Mouse (Mus musculus) midbrain, embryonic 15.5 days (tissue): ENCODE data around the gene Gm13279. TPM values are rescaled to one million over a fixed set of nuclear protein-coding genes. Genes with fewer than 3 reads are reported as not detected.
A peak's percentile ranks its signal among the peaks of the same experiment; 100 is the strongest.
"Not testable (repeated sequence)": the region's sequence is repeated elsewhere in the genome, so short reads cannot be mapped to it uniquely, and the experiment has no call there.

ENCODE experiments used
- ATAC-seq: fragments of 200-750 bp; cut with Nextera tagmentation; replicated peaks from 2 replicates; pipeline ENCODE4 v1.8.0; 2017; ENCODE audit warnings: moderate TSS enrichment
- H3K27ac ChIP-seq: fragments of 300-500 bp; sonication (generic); 2 replicates; pipeline ENCODE4 v1.5.1; 2015; ENCODE audit warnings: mild to moderate bottlenecking, inconsistent platforms
- H3K27me3 ChIP-seq: fragments of 300-500 bp; sonication (generic); replicated peaks from 2 replicates; pipeline ENCODE4 v1.6.1; 2015; ENCODE audit warnings: inconsistent platforms
- H3K36me3 ChIP-seq: fragments of 300-500 bp; sonication (generic); replicated peaks from 2 replicates; pipeline ENCODE4 v1.6.1; 2015; ENCODE audit warnings: inconsistent platforms
- H3K4me1 ChIP-seq: fragments of 300-500 bp; sonication (generic); 2 replicates; pipeline ENCODE4 v1.6.1; 2015; ENCODE audit warnings: inconsistent platforms
- H3K4me2 ChIP-seq: fragments of 300-500 bp; sonication (generic); 2 replicates; pipeline ENCODE4 v1.6.1; 2015; ENCODE audit warnings: inconsistent platforms, mild to moderate bottlenecking, moderate library complexity
- H3K4me3 ChIP-seq: fragments of 300-500 bp; sonication (generic); 2 replicates; pipeline ENCODE4 v1.5.1; 2015; ENCODE audit warnings: mild to moderate bottlenecking, inconsistent platforms
- H3K9ac ChIP-seq: fragments of 300-500 bp; sonication (generic); 2 replicates; pipeline ENCODE4 v1.6.1; 2015; ENCODE audit warnings: mild to moderate bottlenecking, inconsistent platforms
- H3K9me3 ChIP-seq: fragments of 300-500 bp; sonication (generic); 2 replicates; pipeline ENCODE4 v1.6.1; 2016; ENCODE audit warnings: inconsistent platforms
- WGBS: fragments of 180-500 bp; shearing (Covaris S2); methylation state at CpG from one replicate; pipeline ENCODE4 v1.1.7; 2015; ENCODE audit warnings: mixed read lengths; 5-methylcytosine and 5-hydroxymethylcytosine counted together
- polyA plus RNA-seq: library from polyadenylated mRNA; unstranded; fragments of >200 nt; fragmentation: Nextera tagmentation; extraction: Ambion mirVana; gene quantifications from 2 replicates; pipeline ENCODE4 v1.2.1, GENCODE M21; 2015

The Gm13279 gene
- polyA plus RNA-seq, 1 experiment from 2014 or later: not detected

DNA sequence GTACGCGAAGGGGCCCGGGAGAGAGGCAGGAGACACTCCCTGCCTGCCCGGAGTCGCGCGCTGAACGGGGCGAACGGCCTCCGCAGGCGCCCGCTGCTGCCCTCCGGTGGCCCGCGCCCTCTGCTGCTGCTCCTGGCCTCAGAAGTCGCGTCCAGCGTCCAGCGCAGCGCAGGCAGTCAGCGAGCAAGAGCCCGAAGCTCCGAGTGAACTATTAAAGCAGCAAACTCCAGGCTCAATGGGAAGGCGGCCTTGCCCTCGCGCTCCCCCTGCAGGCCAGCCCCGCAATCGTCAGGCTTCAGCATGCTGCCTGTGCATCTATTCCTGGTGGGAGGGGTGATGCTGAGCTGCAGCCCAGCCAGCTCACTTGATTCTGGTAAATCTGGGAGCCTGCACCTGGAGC, 20.6 kb upstream of the Gm13279 start, which contains the start of gene Gm13289:
Gm13289 (plus strand) TSS at position 301 of the 400 bp plus-strand sequence.
- not testable (repeated sequence) for H3K4me2 ChIP-seq, H3K36me3 ChIP-seq, H3K4me1 ChIP-seq, H3K4me3 ChIP-seq, H3K27me3 ChIP-seq, H3K9me3 ChIP-seq, H3K9ac ChIP-seq, H3K27ac ChIP-seq, ATAC-seq
- WGBS: no CpG with 5 or more reads among the region's 29 CpGs

DNA sequence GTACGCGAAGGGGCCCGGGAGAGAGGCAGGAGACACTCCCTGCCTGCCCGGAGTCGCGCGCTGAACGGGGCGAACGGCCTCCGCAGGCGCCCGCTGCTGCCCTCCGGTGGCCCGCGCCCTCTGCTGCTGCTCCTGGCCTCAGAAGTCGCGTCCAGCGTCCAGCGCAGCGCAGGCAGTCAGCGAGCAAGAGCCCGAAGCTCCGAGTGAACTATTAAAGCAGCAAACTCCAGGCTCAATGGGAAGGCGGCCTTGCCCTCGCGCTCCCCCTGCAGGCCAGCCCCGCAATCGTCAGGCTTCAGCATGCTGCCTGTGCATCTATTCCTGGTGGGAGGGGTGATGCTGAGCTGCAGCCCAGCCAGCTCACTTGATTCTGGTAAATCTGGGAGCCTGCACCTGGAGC, 17.6 kb upstream of the Gm13279 start, which contains the start of gene Gm13272:
Gm13272 (plus strand) TSS at position 301 of the 400 bp plus-strand sequence.
- H3K4me1 ChIP-seq, ATAC-seq, H3K9me3 ChIP-seq, H3K9ac ChIP-seq, H3K4me3 ChIP-seq, H3K4me2 ChIP-seq, H3K27ac ChIP-seq, H3K36me3 ChIP-seq, H3K27me3 ChIP-seq: not testable (repeated sequence)
- no CpG with 5 or more reads among the region's 29 CpGs for WGBS

DNA sequence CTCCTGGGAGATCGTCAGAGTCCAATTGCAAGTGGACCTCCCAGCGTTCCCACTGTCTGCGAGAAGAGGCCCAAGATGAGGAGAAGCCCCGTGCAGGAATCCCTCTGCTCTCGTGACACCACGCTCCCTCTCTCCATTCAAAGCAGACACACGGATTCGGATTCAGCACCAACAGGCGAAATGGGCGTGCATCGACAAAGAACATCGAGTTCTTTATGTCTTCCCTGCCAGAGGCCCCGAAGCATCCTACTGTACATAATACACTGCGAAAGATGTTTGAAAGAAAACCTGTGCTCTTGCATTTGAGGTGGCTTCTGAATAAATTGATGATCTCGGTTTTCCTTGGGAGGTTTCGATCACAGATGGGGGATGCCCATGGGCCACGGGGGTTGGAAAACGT, 16.9 kb upstream of the Gm13279 start:
- H3K27ac ChIP-seq, H3K36me3 ChIP-seq, H3K27me3 ChIP-seq, H3K4me1 ChIP-seq, ATAC-seq, H3K9ac ChIP-seq, H3K4me2 ChIP-seq, H3K9me3 ChIP-seq, H3K4me3 ChIP-seq: not testable (repeated sequence)
- WGBS: 52% methylated on average over 16 of the region's 18 CpGs

DNA sequence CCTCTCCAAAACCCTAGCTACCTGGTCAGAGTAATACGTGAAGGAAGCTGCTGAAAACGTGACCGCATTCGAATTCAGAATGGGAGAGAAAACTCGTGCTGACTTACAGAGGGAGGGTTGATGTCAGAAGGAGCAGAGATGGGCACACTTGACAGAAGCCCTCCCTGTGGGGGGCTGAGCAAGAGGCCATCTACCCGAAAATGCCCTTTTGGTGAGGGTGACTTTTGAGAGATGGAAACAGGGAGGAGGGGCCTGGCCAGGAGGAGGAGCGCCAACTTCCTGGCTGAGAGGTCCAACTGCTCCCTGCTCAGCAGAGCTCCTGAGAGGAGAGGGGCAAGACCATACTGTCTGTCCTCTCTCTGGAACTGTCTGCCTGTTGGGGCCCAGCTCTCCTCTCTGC, 15.4 kb upstream of the Gm13279 start, which contains the start of gene Ifnz:
Ifnz (plus strand) TSS at position 301 of the 400 bp plus-strand sequence.
- not testable (repeated sequence) for H3K9me3 ChIP-seq, H3K27me3 ChIP-seq, H3K9ac ChIP-seq, H3K4me3 ChIP-seq, H3K27ac ChIP-seq, H3K36me3 ChIP-seq, H3K4me1 ChIP-seq, ATAC-seq
- 19% methylated on average over 4 of the region's 7 CpGs for WGBS
- H3K4me2 ChIP-seq: peak within 1 kb of the TSS; percentile 45

DNA sequence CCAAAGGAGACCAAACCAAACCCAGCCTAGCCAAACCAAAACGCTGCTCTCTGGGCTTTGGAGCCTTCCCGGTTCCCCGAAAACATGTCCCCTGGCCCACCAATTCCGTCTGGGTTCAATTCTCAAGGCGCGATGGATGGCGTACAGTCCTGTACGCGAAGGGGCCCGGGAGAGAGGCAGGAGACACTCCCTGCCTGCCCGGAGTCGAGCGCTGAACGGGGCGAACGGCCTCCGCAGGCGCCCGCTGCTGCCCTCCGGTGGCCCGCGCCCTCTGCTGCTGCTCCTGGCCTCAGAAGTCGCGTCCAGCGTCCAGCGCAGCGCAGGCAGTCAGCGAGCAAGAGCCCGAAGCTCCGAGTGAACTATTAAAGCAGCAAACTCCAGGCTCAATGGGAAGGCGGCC, 14.9 kb upstream of the Gm13279 start:
- H3K4me3 ChIP-seq, H3K36me3 ChIP-seq, ATAC-seq, H3K9me3 ChIP-seq, H3K27me3 ChIP-seq, H3K27ac ChIP-seq, H3K9ac ChIP-seq, H3K4me1 ChIP-seq: not testable (repeated sequence)
- H3K4me2 ChIP-seq: peak overlapping the region; percentile 45
- 0% methylated on average over 15 of the region's 31 CpGs for WGBS

DNA sequence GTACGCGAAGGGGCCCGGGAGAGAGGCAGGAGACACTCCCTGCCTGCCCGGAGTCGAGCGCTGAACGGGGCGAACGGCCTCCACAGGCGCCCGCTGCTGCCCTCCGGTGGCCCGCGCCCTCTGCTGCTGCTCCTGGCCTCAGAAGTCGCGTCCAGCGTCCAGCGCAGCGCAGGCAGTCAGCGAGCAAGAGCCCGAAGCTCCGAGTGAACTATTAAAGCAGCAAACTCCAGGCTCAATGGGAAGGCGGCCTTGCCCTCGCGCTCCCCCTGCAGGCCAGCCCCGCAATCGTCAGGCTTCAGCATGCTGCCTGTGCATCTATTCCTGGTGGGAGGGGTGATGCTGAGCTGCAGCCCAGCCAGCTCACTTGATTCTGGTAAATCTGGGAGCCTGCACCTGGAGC, 11.8 kb upstream of the Gm13279 start, which contains the start of gene Gm13276:
Gm13276 (plus strand) TSS at position 301 of the 400 bp plus-strand sequence.
- H3K27ac ChIP-seq, H3K4me1 ChIP-seq, H3K9me3 ChIP-seq, ATAC-seq, H3K27me3 ChIP-seq, H3K9ac ChIP-seq, H3K36me3 ChIP-seq, H3K4me2 ChIP-seq, H3K4me3 ChIP-seq: not testable (repeated sequence)
- WGBS: no CpG with 5 or more reads among the region's 27 CpGs

DNA sequence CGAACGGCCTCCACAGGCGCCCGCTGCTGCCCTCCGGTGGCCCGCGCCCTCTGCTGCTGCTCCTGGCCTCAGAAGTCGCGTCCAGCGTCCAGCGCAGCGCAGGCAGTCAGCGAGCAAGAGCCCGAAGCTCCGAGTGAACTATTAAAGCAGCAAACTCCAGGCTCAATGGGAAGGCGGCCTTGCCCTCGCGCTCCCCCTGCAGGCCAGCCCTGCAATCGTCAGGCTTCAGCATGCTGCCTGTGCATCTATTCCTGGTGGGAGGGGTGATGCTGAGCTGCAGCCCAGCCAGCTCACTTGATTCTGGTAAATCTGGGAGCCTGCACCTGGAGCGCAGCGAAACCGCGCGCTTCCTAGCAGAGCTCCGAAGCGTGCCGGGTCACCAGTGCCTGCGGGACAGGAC, 8.8 kb upstream of the Gm13279 start, which contains the start of gene Gm13277:
Gm13277 (plus strand) TSS at position 231 of the 400 bp plus-strand sequence.
- ATAC-seq, H3K9me3 ChIP-seq, H3K4me2 ChIP-seq, H3K27me3 ChIP-seq, H3K4me1 ChIP-seq, H3K36me3 ChIP-seq, H3K27ac ChIP-seq, H3K9ac ChIP-seq, H3K4me3 ChIP-seq: not testable (repeated sequence)
- WGBS: 0% methylated on average over 3 of the region's 28 CpGs

DNA sequence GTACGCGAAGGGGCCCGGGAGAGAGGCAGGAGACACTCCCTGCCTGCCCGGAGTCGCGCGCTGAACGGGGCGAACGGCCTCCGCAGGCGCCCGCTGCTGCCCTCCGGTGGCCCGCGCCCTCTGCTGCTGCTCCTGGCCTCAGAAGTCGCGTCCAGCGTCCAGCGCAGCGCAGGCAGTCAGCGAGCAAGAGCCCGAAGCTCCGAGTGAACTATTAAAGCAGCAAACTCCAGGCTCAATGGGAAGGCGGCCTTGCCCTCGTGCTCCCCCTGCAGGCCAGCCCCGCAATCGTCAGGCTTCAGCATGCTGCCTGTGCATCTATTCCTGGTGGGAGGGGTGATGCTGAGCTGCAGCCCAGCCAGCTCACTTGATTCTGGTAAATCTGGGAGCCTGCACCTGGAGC, 5.9 kb upstream of the Gm13279 start, which contains the start of gene Gm13278:
Gm13278 (plus strand) TSS at position 301 of the 400 bp plus-strand sequence.
- H3K4me2 ChIP-seq, H3K27ac ChIP-seq, H3K9ac ChIP-seq, H3K9me3 ChIP-seq, H3K4me1 ChIP-seq, ATAC-seq, H3K36me3 ChIP-seq, H3K27me3 ChIP-seq, H3K4me3 ChIP-seq: not testable (repeated sequence)
- no CpG with 5 or more reads among the region's 28 CpGs for WGBS

DNA sequence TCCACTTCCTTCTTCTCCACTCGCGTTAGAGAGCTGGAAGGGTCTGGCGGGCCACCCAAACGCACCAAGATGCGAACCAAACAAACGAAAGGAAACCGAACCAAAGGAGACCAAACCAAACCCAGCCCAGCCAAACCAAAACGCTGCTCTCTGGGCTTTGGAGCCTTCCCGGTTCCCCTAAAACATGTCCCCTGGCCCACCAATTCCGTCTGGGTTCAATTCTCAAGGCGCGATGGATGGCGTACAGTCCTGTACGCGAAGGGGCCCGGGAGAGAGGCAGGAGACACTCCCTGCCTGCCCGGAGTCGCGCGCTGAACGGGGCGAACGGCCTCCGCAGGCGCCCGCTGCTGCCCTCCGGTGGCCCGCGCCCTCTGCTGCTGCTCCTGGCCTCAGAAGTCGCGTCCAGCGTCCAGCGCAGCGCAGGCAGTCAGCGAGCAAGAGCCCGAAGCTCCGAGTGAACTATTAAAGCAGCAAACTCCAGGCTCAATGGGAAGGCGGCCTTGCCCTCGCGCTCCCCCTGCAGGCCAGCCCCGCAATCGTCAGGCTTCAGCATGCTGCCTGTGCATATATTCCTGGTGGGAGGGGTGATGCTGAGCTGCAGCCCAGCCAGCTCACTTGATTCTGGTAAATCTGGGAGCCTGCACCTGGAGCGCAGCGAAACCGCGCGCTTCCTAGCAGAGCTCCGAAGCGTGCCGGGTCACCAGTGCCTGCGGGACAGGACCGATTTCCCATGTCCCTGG, 3.1 kb upstream of the Gm13279 start, which contains the start of gene Gm13275:
Gm13275 (plus strand) TSS at position 552 of the 740 bp plus-strand sequence.
- H3K4me3 ChIP-seq, H3K4me2 ChIP-seq, H3K4me1 ChIP-seq, H3K27me3 ChIP-seq, H3K27ac ChIP-seq, H3K36me3 ChIP-seq, H3K9me3 ChIP-seq, H3K9ac ChIP-seq, ATAC-seq: not testable (repeated sequence)
- WGBS: 1% methylated on average over 18 of the region's 52 CpGs

DNA sequence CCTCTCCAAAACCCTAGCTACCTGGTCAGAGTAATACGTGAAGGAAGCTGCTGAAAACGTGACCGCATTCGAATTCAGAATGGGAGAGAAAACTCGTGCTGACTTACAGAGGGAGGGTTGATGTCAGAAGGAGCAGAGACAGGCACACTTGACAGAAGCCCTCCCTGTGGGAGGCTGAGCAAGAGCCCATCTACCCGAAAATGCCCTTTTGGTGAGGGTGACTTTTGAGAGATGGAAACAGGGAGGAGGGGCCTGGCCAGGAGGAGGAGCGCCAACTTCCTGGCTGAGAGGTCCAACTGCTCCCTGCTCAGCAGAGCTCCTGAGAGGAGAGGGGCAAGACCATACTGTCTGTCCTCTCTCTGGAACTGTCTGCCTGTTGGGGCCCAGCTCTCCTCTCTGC, 2.2 kb downstream of the Gm13279 start, which contains the start of gene Gm13285:
Gm13285 (plus strand) TSS at position 301 of the 400 bp plus-strand sequence.
- H3K9ac ChIP-seq, H3K4me2 ChIP-seq, ATAC-seq, H3K27me3 ChIP-seq, H3K36me3 ChIP-seq, H3K9me3 ChIP-seq, H3K4me3 ChIP-seq, H3K4me1 ChIP-seq, H3K27ac ChIP-seq: not testable (repeated sequence)
- WGBS: 15% methylated on average over 5 of the region's 7 CpGs

DNA sequence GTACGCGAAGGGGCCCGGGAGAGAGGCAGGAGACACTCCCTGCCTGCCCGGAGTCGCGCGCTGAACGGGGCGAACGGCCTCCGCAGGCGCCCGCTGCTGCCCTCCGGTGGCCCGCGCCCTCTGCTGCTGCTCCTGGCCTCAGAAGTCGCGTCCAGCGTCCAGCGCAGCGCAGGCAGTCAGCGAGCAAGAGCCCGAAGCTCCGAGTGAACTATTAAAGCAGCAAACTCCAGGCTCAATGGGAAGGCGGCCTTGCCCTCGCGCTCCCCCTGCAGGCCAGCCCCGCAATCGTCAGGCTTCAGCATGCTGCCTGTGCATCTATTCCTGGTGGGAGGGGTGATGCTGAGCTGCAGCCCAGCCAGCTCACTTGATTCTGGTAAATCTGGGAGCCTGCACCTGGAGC, 5.8 kb downstream of the Gm13279 start, which contains the start of gene Gm13287:
Gm13287 (plus strand) TSS at position 301 of the 400 bp plus-strand sequence.
- not testable (repeated sequence) for H3K4me1 ChIP-seq, H3K4me2 ChIP-seq, H3K27ac ChIP-seq, H3K9ac ChIP-seq, H3K27me3 ChIP-seq, ATAC-seq, H3K9me3 ChIP-seq, H3K36me3 ChIP-seq, H3K4me3 ChIP-seq
- WGBS: no CpG with 5 or more reads among the region's 29 CpGs

DNA sequence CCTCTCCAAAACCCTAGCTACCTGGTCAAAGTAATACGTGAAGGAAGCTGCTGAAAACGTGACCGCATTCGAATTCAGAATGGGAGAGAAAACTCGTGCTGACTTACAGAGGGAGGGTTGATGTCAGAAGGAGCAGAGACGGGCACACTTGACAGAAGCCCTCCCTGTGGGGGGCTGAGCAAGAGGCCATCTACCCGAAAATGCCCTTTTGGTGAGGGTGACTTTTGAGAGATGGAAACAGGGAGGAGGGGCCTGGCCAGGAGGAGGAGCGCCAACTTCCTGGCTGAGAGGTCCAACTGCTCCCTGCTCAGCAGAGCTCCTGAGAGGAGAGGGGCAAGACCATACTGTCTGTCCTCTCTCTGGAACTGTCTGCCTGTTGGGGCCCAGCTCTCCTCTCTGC, 8.0 kb downstream of the Gm13279 start, which contains the start of gene Gm13288:
Gm13288 (plus strand) TSS at position 301 of the 400 bp plus-strand sequence.
- not testable (repeated sequence) for H3K36me3 ChIP-seq, H3K9me3 ChIP-seq, H3K9ac ChIP-seq, H3K27me3 ChIP-seq, H3K4me1 ChIP-seq, H3K27ac ChIP-seq, ATAC-seq
- peak within 1 kb of the TSS; percentile 43 for H3K4me2 ChIP-seq
- WGBS: no CpG with 5 or more reads among the region's 8 CpGs
- H3K4me3 ChIP-seq: peak within 1 kb of the TSS; percentile 22; the same call in 1 of the 2 replicates
